Mouse (Mus musculus): ENCODE data around the gene Galnt10. TPM values are rescaled to one million over a fixed set of nuclear protein-coding genes. Genes with fewer than 3 reads are reported as not detected.

Galnt10 gene
- polyA plus RNA-seq, 1 experiment from 2014 or later: 18.4 TPM

GRCm38 (mm10) chr11:57673977-57674687, 28.9 kb downstream of the Galnt10 start:
- no peak overlapping the region for H3K9ac ChIP-seq (ENCODE audit: low read depth, low read length)
- ATAC-seq (replicated peaks; ENCODE audit: low FRiP score, low read depth): no peak

GRCm38 (mm10) chr11:57677261-57677660, 32.0 kb downstream of the Galnt10 start:
- Histone ChIP-seq H3K4me1 (replicated peaks; ENCODE audit: insufficient read depth, low read length) (peaks cover 20% of the 10 kb centered on the region), H3K4me3 (replicated peaks; ENCODE audit: low read depth, low read length) (no peak overlapping the region), H3K27ac (peak overlapping the region; percentile 47; the same call in 1 of the 2 replicates), H3K9me3 (replicated peaks; ENCODE audit: low read length) (no peaks in the 10 kb centered on the region), H3K27me3 (ENCODE audit: insufficient read depth, low read length) (no peaks in the 10 kb centered on the region), H3K9ac (ENCODE audit: low read depth, low read length) (no peak overlapping the region), H3K4me2 (ENCODE audit: low read length) (no peak overlapping the region), H3K36me3 (ENCODE audit: insufficient read depth, low read length) (no peaks in the 10 kb centered on the region)
- no peak for TF ChIP-seq CTCF (IDR thresholded peaks at IDR 0.05; ENCODE audit: low read depth)
- DNase-seq (ENCODE audit: low spot score) (no peak), ATAC-seq (replicated peaks; ENCODE audit: low FRiP score, low read depth) (no peak; the same call in 1 of the 2 replicates)
- 17% methylated on average over 3 of the region's 3 CpGs for WGBS

More at GRCm38 (mm10) chr11:57673977-57674687, 28.9 kb downstream of the Galnt10 start:
- Histone ChIP-seq H3K36me3 (ENCODE audit: insufficient read depth, low read length) (no peaks in the 10 kb centered on the region), H3K4me3 (replicated peaks; ENCODE audit: low read depth, low read length) (no peak overlapping the region), H3K4me1 (replicated peaks; ENCODE audit: insufficient read depth, low read length) (peaks cover 28% of the 10 kb centered on the region), H3K27ac (peak overlapping the region; percentile 90), H3K4me2 (ENCODE audit: low read length) (no peak overlapping the region), H3K27me3 (ENCODE audit: insufficient read depth, low read length) (no peaks in the 10 kb centered on the region), H3K9me3 (replicated peaks; ENCODE audit: low read length) (no peaks in the 10 kb centered on the region)
- 34% methylated on average over 12 of the region's 12 CpGs for WGBS
- DNase-seq (ENCODE audit: low spot score): peak; percentile 85
- TF ChIP-seq CTCF (IDR thresholded peaks at IDR 0.05; ENCODE audit: low read depth): no peak

- 63% methylated on average over 7 of the region's 7 CpGs for WGBS
- ATAC-seq (replicated peaks; ENCODE audit: low FRiP score, low read depth): no peak
- no peak overlapping the region for H3K4me2 ChIP-seq (ENCODE audit: low read length)
- H3K9ac ChIP-seq (ENCODE audit: low read depth, low read length): no peak overlapping the region
- no peak overlapping the region for H3K27ac ChIP-seq
- no peaks in the 10 kb centered on the region for H3K9me3 ChIP-seq (replicated peaks; ENCODE audit: low read length)
- no peak overlapping the region for H3K4me3 ChIP-seq (replicated peaks; ENCODE audit: low read depth, low read length)
- no peak for TF ChIP-seq CTCF (IDR thresholded peaks at IDR 0.05; ENCODE audit: low read depth)
- no peak for DNase-seq (ENCODE audit: low spot score)
- no peaks in the 10 kb centered on the region for H3K27me3 ChIP-seq (ENCODE audit: insufficient read depth, low read length)
- peaks cover 15% of the 10 kb centered on the region for H3K4me1 ChIP-seq (replicated peaks; ENCODE audit: insufficient read depth, low read length)
- H3K36me3 ChIP-seq (ENCODE audit: insufficient read depth, low read length): no peaks in the 10 kb centered on the region
Observed at GRCm38 (mm10) chr11:57682589-57682988, 37.3 kb downstream of the Galnt10 start.

- no peak overlapping the region for H3K4me2 ChIP-seq (ENCODE audit: low read length)
- H3K27ac ChIP-seq: no peak overlapping the region
- no peak overlapping the region for H3K4me3 ChIP-seq (replicated peaks; ENCODE audit: low read depth, low read length)
- 58% methylated on average over 12 of the region's 12 CpGs for WGBS
- H3K27me3 ChIP-seq (ENCODE audit: insufficient read depth, low read length): no peaks in the 10 kb centered on the region
- ATAC-seq (replicated peaks; ENCODE audit: low FRiP score, low read depth): no peak
- H3K4me1 ChIP-seq (replicated peaks; ENCODE audit: insufficient read depth, low read length): peaks cover 20% of the 10 kb centered on the region
- no peak for DNase-seq (ENCODE audit: low spot score)
- no peaks in the 10 kb centered on the region for H3K9me3 ChIP-seq (replicated peaks; ENCODE audit: low read length)
- no peak overlapping the region for H3K9ac ChIP-seq (ENCODE audit: low read depth, low read length)
- no peaks in the 10 kb centered on the region for H3K36me3 ChIP-seq (ENCODE audit: insufficient read depth, low read length)
- no peak for TF ChIP-seq CTCF (IDR thresholded peaks at IDR 0.05; ENCODE audit: low read depth)
Observed at GRCm38 (mm10) chr11:57683125-57683524, 37.9 kb downstream of the Galnt10 start.

- Histone ChIP-seq H3K36me3 (ENCODE audit: insufficient read depth, low read length) (no peaks in the 10 kb centered on the region), H3K4me3 (replicated peaks; ENCODE audit: low read depth, low read length) (no peak overlapping the region), H3K9ac (ENCODE audit: low read depth, low read length) (no peak overlapping the region), H3K4me2 (ENCODE audit: low read length) (no peak overlapping the region), H3K4me1 (replicated peaks; ENCODE audit: insufficient read depth, low read length) (peaks cover 24% of the 10 kb centered on the region), H3K27ac (no peak overlapping the region), H3K9me3 (replicated peaks; ENCODE audit: low read length) (no peaks in the 10 kb centered on the region), H3K27me3 (ENCODE audit: insufficient read depth, low read length) (no peaks in the 10 kb centered on the region)
- no peak for DNase-seq (ENCODE audit: low spot score)
- TF ChIP-seq CTCF (IDR thresholded peaks at IDR 0.05; ENCODE audit: low read depth): no peak
- WGBS: 28% methylated on average over 8 of the region's 8 CpGs
- no peak for ATAC-seq (replicated peaks; ENCODE audit: low FRiP score, low read depth)
Observed at GRCm38 (mm10) chr11:57683931-57684330, 38.7 kb downstream of the Galnt10 start.

GRCm38 (mm10) chr11:57684891-57685290, 39.6 kb downstream of the Galnt10 start:
- Histone ChIP-seq H3K36me3 (ENCODE audit: insufficient read depth, low read length) (no peaks in the 10 kb centered on the region), H3K4me3 (replicated peaks; ENCODE audit: low read depth, low read length) (no peak overlapping the region), H3K9me3 (replicated peaks; ENCODE audit: low read length) (no peaks in the 10 kb centered on the region), H3K9ac (ENCODE audit: low read depth, low read length) (no peak overlapping the region), H3K4me1 (replicated peaks; ENCODE audit: insufficient read depth, low read length) (peaks cover 31% of the 10 kb centered on the region), H3K4me2 (ENCODE audit: low read length) (no peak overlapping the region), H3K27ac (no peak overlapping the region), H3K27me3 (ENCODE audit: insufficient read depth, low read length) (no peaks in the 10 kb centered on the region)
- no peak for ATAC-seq (replicated peaks; ENCODE audit: low FRiP score, low read depth)
- TF ChIP-seq CTCF (IDR thresholded peaks at IDR 0.05; ENCODE audit: low read depth): no peak
- no peak for DNase-seq (ENCODE audit: low spot score)
- 44% methylated on average over 5 of the region's 5 CpGs for WGBS
